Mouse (Mus musculus): ENCODE measurements around the gene St5. TPM values are rescaled to one million over a fixed set of nuclear protein-coding genes. Genes with fewer than 3 reads are reported as not detected.

Gene St5
- polyA plus RNA-seq, 1 experiment from 2014 or later, result 28.6 TPM

- no peak for DNase-seq (ENCODE audit: low spot score)
These were observed 126.8 kb downstream of the St5 start for GRCm38 (mm10) chr7:109576321-109577314.

DNA sequence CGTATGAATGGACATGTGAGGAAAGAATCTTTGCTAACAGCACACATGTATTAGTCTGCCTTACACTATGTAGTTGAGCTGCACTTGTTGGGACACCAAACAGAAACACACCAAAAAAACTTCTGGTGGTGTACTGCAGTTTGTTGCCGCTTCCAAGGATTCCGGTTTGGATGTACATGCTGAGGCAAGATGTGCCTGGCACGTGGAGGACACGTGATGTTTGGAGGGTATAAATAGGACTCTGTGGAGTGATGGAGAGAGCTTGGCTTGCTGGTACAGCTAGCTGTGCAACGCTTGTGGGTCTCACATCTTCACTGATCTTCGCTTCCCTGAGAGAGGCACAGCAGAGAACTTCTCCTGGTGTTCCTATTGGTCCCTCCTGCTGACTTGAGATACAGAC is 129.2 kb downstream of the St5 start:
- DNase-seq (ENCODE audit: low spot score), result no peak

DNA sequence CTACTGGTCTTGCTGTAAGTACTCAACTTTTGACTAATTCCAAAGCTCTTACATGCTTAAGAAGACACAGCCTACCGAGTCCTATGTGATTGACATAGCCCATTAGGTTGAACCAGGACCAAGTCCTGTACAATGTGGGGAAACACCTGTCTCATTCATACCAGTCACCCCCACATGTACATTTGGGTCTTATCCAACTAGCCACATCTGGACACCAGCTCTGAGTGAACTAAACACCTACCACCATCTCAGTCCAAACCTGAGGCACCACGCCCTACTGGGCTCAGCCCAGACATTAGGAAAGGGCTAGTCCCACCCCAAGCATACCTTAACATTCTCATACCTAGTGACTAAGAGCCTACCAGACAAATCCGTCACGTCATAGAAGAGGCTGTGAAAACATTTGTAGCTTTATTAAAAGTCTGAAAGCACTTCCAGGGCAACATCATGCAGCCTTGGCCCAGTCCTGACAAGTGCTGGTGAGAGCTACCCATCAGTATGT is 135.0 kb downstream of the St5 start:
- no peak for DNase-seq (ENCODE audit: low spot score)

GRCm38 (mm10) chr7:109566841-109567768 is 136.3 kb downstream of the St5 start:
- DNase-seq (ENCODE audit: low spot score), result no peak

DNA sequence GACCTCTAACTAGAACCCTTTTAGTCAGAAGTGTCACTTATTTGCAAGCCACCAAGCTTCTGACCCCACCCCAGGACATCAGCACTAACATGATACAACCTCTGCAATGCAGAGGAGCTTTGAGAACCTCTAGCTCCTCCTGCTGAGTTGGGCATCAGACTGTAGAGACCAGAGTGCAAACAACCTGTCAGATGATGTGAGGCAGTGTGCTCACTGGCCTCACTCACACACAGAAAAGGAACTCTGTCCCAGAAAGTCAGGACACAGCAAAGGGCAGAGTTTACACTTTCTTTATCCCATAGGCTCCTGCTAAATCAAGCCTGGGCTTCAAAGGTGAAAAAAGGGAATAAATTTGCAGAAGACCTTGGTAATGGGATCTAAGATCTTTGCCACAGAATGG is 137.1 kb downstream of the St5 start:
- no peak for DNase-seq (ENCODE audit: low spot score)

DNA sequence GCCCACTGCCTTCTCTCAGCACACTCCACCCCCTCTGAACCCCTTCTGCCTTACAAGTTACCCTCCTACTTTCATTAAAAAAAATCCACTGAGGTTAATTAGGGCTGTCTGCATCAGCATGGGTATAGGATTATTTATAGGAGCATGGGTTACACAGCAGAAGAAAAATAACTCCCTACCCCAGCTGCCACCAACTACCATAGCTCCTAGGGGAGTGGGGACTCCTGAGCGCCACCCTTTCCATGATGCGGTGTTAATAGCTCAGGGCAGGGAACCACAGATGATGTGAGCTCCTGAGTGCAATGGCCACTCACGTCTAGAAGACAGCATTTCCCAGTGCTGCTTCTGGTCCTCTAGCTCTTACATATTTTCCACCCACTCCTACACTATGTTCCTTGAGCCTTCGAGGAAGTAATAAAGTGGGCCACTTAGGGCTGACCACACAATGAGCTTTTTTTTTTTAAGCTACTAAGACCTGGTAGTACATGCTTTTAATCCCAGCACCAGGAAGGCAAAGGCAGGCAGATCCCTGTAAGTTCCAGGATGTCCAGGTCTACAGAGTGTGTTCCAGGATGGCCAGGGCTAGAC is 139.5 kb downstream of the St5 start:
- no peak for DNase-seq (ENCODE audit: low spot score)

GRCm38 (mm10) chr7:109562676-109563075 is 140.7 kb downstream of the St5 start:
- no peak for DNase-seq (ENCODE audit: low spot score)

DNA sequence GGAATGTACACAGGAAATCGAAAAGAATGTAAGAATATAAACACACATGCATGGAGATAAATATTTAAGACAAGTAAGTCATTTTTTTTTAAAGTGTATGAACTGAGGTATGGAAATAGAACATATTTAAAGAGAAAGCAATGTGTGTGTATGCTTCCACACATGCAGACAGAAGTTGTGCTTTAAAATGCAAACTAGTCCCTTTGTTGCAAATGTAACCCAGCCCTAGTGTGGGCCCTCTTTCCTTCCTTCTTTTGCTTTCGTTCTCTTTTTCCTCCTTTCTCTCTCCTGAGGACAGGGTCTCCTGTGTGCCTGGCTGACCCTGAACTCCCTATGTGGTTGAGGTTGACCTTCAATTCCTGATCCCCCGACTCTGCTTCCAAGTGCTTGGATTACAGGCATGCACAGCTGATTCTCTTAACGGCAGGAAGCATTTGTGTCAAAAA is 141.2 kb downstream of the St5 start:
- DNase-seq (ENCODE audit: low spot score), result no peak

GRCm38 (mm10) chr7:109561466-109562153 is 141.8 kb downstream of the St5 start:
- DNase-seq (ENCODE audit: low spot score), result no peak

DNA sequence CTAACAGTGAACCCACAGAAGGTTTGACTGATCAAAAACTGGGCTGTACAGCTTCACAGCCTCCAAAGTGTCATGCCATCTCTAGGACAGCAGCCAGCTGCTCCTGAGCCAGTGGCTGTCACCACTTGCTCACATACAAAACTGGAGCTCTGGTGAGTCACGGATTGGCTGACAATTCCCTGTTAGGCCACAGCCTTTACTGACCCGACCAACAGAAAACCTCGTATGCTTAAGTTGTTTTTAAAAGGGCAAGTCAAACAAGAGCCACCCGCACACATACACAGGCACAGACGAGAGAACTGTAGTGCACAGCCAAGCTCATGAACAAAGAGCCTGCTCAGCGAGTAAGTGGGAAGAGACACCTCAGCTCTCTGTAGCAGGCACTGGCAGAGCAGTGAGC is 143.9 kb downstream of the St5 start:
- no peak for DNase-seq (ENCODE audit: low spot score)

- no peak for DNase-seq (ENCODE audit: low spot score)
These were observed 156.7 kb downstream of the St5 start for GRCm38 (mm10) chr7:109546726-109547125.

DNA sequence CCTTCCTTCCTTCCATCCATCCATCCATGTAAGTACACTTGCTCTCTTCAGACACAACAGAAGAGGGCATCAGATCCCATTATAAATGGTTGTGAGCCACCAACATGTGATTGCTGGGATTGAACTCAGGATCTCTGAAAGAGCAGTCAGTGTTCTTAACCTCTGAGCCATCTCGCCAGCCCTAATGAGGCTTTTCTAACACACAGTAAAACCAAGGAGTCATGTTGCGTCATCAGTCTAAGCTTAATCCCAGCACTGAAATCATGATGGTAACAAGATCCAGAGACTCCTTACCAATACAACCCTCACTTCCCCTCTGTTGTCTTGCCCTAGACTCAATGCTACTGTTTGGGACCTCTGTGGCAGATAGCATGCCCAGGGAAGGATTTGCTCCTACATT is 157.2 kb downstream of the St5 start:
- no peak for DNase-seq (ENCODE audit: low spot score)

DNA sequence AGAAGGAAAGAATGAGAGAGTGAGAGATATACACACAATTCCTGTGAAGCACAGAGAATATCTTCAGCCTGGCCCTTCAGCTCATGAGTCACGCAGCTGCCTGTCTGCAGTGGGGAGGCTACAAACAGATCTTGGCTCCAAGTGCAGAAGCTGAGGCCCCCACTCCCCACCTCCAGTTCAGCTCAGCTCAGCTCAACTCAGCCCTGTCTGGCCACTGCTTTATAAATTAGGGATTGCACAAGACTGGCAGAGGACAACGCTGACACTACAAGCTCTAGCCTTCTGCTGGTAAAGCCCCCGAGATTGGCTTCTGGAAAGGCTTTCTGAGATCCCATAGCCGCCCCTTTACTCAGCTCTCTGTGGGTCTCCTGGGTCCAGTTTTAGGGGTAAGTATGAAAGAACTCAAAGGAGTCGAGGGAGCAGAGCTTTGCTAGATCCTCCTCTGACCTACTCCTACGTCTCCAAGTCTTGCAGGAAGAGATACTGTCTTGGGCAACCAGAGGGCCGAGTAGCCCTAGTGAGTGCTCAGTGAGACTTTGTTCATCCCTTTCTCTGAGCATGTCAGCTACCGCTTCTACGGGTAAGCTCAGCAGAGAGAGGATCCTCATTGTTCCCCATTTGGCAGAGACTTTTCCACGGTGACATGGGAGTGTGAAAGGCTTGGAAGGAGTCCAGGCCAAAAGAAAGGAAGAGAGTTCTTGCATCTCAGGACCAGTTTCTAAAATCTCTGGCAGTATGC is 158.0 kb downstream of the St5 start:
- DNase-seq (ENCODE audit: low spot score), result no peak

- no peak for DNase-seq (ENCODE audit: low spot score)
These were observed 158.6 kb downstream of the St5 start for GRCm38 (mm10) chr7:109544792-109545191.

DNA sequence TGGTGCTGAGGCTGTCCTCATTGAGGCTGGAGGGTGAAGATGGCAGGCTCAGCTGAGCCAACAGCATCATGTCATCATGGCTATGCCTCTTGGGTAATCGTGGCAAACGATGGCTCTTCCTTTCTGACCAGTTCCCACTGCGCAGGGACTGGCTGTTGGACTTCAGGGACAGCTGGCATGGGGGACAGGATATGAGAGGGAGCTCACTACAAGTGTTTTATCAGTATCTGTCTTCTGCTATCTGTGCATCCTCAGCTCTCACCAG is 161.1 kb downstream of the St5 start:
- DNase-seq (ENCODE audit: low spot score), result no peak

DNA sequence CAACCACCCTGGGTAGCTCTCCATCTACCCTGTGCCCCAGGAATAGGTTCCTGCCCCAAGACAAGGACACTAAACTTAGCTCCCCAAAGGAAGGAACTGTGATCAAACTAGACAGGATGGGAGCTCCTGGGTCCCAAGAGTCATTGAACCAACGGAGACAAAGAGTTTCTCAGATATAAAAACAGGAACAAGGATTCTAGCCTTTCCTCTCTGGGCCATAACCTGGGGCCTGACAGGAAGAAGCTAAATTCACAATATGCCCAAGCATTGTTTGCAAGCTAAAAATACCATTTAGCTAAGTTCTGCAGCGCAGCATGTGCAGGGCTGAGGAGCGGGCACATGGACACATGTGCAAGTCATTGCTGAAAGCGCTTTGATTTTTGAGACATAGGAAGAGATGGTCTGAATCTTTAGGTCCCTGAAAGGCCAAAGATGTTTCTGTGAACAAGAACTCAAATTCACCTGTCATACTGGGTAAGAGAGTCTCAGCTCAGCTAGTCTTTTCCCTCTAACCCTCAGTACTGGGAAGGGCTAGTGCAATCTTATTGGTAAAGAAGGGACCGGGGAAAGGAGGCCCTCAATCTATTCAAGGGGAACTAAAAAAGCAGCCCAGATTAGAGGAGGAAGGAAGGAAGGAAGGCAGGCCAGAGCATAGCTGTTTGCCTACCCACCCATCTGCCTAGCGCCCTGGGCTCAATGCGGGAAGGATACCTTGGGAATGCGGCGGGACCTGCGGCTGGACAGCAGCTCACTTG is 161.6 kb downstream of the St5 start:
- DNase-seq (ENCODE audit: low spot score), result no peak

DNA sequence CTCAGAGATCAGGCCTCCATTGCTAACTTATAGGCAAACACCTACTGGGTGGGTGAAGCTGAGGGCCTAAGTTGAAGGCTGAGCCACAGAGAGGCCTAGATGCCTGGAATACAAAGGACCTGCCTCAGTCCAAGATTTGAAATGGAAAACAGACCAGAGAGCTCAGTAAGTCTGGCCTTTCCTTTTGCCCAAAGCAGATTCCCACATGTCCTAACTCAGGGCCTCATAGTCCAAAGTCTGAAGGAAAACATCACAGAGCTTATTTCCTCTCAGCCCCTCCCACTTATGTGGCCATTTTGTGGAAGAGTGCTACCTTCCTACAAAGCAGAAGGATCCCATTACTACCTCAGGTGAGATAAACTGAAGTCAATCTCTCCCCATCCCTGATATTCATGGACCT is 162.5 kb downstream of the St5 start:
- DNase-seq (ENCODE audit: low spot score), result no peak

DNA sequence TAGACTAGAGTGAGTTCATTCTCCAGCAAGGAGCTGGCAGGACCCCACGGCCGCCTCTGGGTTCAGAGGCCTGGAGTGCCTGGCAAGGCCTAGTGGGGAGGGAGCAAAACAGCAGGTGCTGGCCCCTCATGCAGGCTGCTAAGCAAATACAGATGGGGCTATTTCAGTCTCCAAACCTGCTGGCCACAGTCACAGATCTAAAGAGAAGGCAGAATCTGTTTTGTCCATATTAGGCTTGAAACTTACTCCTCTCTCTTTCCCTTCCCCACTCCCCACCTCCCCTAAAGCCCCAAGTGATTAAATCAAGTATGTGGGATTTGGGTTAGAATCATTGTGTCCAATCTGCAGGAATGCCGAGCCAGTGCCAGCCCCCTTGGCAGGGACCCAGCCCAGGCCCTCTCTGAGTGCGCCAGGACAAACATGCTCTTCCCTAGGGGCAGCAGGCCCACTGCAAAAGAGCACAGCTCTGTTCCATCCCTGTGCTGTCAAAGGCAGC is 166.9 kb downstream of the St5 start:
- no peak for DNase-seq (ENCODE audit: low spot score)

- no peak for DNase-seq (ENCODE audit: low spot score)
These were observed 168.5 kb downstream of the St5 start for GRCm38 (mm10) chr7:109534921-109535320.

Measured in thymus, postnatal 0 days (tissue).